Mouse (Mus musculus) heart, embryonic 16.5 days (tissue): ENCODE data around the gene Gm49510. TPM values are rescaled to one million over a fixed set of nuclear protein-coding genes. Genes with fewer than 3 reads are reported as not detected.

ENCODE experiments used
- ATAC-seq: fragments of 200-750 bp; cut with Nextera tagmentation; replicated peaks from 2 replicates; pipeline ENCODE4 v1.8.0; 2017; ENCODE audit warnings: moderate number of reproducible peaks; ENCODE audit not compliant: insufficient read depth, low FRiP score; ENCODE audit errors: extremely low read depth
- H3K27ac ChIP-seq: fragments of 300-500 bp; sonication (generic); 2 replicates; pipeline ENCODE4 v1.5.1; 2014; ENCODE audit warnings: mild to moderate bottlenecking, low read length, control low read depth, moderate library complexity
- H3K27me3 ChIP-seq: fragments of 300-500 bp; sonication (generic); 2 replicates; pipeline ENCODE4 v1.6.1; 2014; ENCODE audit warnings: low read length, mixed read lengths; ENCODE audit not compliant: control insufficient read depth, insufficient read depth
- H3K36me3 ChIP-seq: fragments of 300-500 bp; sonication (generic); 2 replicates; pipeline ENCODE4 v1.6.1; 2014; ENCODE audit not compliant: control insufficient read depth, insufficient read depth
- H3K4me1 ChIP-seq: fragments of 300-500 bp; sonication (generic); 2 replicates; pipeline ENCODE4 v1.6.1; 2014; ENCODE audit warnings: low read length, mixed read lengths; ENCODE audit not compliant: control insufficient read depth, insufficient read depth
- H3K4me2 ChIP-seq: fragments of 300-500 bp; sonication (generic); 2 replicates; pipeline ENCODE4 v1.6.1; 2014; ENCODE audit warnings: low read depth, mild to moderate bottlenecking, control low read depth, low read length
- H3K4me3 ChIP-seq: fragments of 300-500 bp; sonication (generic); 2 replicates; pipeline ENCODE4 v1.5.1; 2014; ENCODE audit warnings: mild to moderate bottlenecking, control low read depth, low read length
- H3K9ac ChIP-seq: fragments of 300-500 bp; sonication (generic); 2 replicates; pipeline ENCODE4 v1.6.1; 2014; ENCODE audit warnings: low read length, control low read depth
- H3K9me3 ChIP-seq: fragments of 300-500 bp; sonication (generic); replicated peaks from 2 replicates; pipeline ENCODE4 v1.6.1; 2016; ENCODE audit warnings: low read length; ENCODE audit not compliant: control insufficient read depth
- WGBS: fragments of 180-500 bp; shearing (Covaris S2); extraction: QIAGEN DNeasy Blood & Tissue Kit; methylation state at CpG from one replicate; pipeline ENCODE4 v1.1.7; 2014; 5-methylcytosine and 5-hydroxymethylcytosine counted together
- polyA plus RNA-seq: library from polyadenylated mRNA; unstranded; fragments of >200 nt; fragmentation: Nextera tagmentation; extraction: Ambion mirVana; gene quantifications from 2 replicates; pipeline ENCODE4 v1.2.1, GENCODE M21; 2015

Gene Gm49510
- polyA plus RNA-seq, 1 experiment from 2014 or later, result 0.20 TPM

DNA sequence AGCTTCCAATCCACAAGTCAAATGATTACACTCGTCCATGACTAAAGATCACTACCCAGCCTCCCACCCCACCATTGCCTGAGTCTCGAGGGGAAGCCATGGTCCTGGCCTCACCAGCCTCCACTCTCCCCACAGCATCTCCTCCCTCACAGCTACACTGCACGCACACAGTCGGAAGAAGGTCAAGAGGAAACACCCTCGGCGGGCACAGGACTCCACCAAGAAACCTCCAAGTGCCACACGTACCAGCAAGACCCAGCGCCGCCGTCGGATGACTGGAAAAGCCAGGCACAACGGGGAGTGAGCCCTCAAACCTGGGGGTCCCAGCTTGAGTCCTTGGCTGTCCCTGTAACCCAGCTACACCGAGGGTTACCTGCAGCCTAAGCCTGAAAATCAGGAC, 40.9 kb downstream of the Gm49510 start:
- Histone ChIP-seq H3K4me1 (peaks cover 12% of the 10 kb centered on the region), H3K9ac (no peak overlapping the region), H3K4me3 (no peak overlapping the region), H3K27ac (no peak overlapping the region), H3K4me2 (no peak overlapping the region), H3K9me3 (no peaks in the 10 kb centered on the region), H3K27me3 (no peaks in the 10 kb centered on the region), H3K36me3 (peaks cover 25% of the 10 kb centered on the region)
- ATAC-seq, result no peak
- WGBS, result 89% methylated on average over 13 of the region's 13 CpGs

DNA sequence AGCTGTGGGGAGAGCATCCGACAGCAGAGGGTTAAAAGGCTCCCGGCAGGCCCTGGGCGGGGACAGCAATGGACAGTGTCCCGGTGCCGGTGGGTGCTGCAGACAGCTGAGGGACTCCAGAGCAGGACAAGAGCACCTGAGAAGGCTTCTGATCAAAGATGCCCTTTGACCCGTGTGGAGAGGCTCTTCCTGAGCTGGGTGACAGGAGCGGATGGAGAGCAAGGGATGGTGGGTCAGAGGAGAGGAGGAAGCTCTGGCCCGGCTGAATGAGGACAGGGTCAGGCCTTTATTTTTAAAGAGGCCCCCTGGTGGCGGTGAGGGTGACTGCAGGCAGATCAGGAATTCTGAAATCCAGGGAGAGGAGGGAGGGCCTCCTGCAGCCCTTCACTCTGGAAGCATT, 43.2 kb downstream of the Gm49510 start:
- Histone ChIP-seq H3K4me2 (peak overlapping the region; percentile 72), H3K27ac (no peak overlapping the region), H3K9ac (peak overlapping the region; percentile 77), H3K9me3 (no peaks in the 10 kb centered on the region), H3K36me3 (peaks cover 21% of the 10 kb centered on the region), H3K4me1 (peaks cover 5% of the 10 kb centered on the region), H3K4me3 (peak overlapping the region; percentile 52), H3K27me3 (peaks cover 6% of the 10 kb centered on the region)
- WGBS, result 5% methylated on average over 9 of the region's 9 CpGs
- peak; percentile 62 for ATAC-seq

DNA sequence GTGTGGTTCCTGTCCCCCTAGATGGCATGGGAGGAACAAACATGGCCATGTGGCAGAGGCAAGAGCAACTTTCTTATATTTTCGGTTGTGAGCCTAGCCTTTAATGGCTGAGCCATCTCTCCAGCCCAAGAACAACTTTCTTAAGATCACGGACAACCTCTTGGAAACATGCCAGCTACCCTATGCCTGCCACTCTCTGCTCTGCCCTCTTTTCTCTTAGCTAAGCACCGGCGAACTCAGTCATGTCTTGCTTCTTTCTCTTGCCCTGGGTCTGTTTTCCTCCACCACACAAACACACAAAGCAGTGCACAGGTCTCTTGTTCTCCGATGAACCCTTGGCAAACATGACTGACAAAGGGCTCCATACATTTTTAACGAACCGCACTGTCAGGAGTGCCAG, 46.8 kb downstream of the Gm49510 start:
- Histone ChIP-seq H3K36me3 (peaks cover 4% of the 10 kb centered on the region; the same call in 1 of the 2 replicates), H3K27me3 (peaks cover 6% of the 10 kb centered on the region), H3K4me2 (no peak overlapping the region), H3K9me3 (no peaks in the 10 kb centered on the region), H3K27ac (no peak overlapping the region), H3K4me3 (no peak overlapping the region), H3K4me1 (peaks cover 9% of the 10 kb centered on the region), H3K9ac (no peak overlapping the region)
- 73% methylated on average over 7 of the region's 7 CpGs for WGBS
- no peak for ATAC-seq

DNA sequence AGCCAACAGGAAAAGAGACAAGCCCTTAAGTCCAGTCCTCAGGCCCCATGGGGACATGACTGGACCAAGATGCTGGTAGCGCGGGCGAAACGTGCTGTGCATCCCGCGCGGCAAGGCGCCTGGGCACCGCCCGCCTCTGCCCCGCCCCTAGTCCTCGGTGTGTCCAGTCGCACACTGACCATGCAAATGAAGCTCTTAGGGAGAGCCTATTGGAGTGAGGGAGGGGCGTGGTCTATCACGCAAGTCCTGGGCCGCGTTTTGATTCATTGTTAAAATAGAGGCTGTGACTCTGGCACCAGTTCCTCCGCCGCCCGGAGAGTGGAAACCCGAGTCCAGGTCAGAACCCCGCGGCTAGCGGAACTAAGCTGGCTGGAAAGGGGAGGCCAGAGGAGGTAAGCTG, 48.2 kb downstream of the Gm49510 start, which contains the start of gene Triobp:
Gene Triobp, plus strand, starts transcription at position 68 of the 400 bp plus-strand sequence.
- H3K27ac ChIP-seq, result peak within 1 kb of the TSS; percentile 31; the same call in 1 of the 2 replicates
- H3K4me1 ChIP-seq, result peaks cover 6% of the 10 kb centered on the region
- H3K27me3 ChIP-seq, result peaks cover 6% of the 10 kb centered on the region
- no peaks in the 10 kb centered on the region for H3K9me3 ChIP-seq
- no peaks in the 10 kb centered on the region for H3K36me3 ChIP-seq
- H3K4me2 ChIP-seq, result peak within 1 kb of the TSS; percentile 85
- peak within 1 kb of the TSS; percentile 73 for H3K9ac ChIP-seq
- peak; percentile 97 for ATAC-seq
- H3K4me3 ChIP-seq, result peak within 1 kb of the TSS; percentile 54
- WGBS, result under 1% methylated on average over 24 of the region's 24 CpGs

DNA sequence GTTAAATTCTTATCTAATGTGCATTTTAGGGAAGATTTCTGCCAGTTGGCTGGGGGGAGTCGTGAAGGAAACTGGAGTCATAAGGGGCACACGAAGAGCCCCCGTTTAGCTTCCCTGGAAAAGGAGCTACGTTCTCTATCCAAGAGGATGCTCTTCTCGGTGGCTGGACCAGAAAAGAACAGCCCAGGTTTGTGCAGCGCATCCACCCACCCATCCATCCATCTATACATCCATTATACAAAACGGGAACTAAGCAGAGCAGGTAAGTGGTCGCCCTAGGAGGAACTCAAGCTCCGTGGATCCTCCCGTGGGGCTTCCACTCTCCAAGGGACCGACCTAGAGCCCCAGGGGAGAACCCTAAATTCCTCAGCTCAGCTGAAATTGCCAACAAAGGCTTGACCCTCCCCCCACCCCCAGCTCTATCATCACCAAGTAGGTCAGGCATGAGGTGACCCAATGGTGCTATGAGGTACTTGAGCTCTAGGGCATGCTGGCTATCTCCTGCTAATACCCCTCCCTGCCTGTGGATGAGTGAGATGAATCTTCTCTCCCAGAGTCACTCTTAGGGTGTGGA, 48.8 kb downstream of the Gm49510 start:
- Histone ChIP-seq H3K9ac (peak overlapping the region; percentile 73), H3K9me3 (no peaks in the 10 kb centered on the region), H3K4me3 (peak overlapping the region; percentile 54), H3K36me3 (no peaks in the 10 kb centered on the region), H3K4me2 (peak overlapping the region; percentile 85), H3K27me3 (peaks cover 6% of the 10 kb centered on the region), H3K27ac (peak overlapping the region; percentile 31; the same call in 1 of the 2 replicates), H3K4me1 (peaks cover 3% of the 10 kb centered on the region; the same call in 1 of the 2 replicates)
- no peak for ATAC-seq
- WGBS, result 5% methylated on average over 11 of the region's 11 CpGs

DNA sequence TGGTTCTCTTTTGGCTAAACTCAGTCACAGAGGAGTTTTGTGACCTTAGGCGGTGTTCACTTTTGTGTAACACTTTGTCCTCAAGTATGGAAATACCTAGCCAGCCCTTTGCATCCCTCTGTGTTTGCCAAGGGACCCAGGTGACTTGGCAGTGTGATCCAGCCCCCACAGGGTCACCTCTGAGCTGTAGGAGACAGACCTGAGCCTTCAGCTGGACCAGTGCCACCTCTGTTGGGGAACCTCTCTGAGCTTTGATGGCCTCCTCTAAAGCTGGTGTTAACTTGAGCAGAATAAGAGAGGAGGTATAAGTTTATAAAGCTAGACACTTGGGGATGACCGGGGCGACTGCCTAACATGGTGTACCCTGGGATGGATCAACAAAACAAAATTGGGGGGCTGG, 49.4 kb downstream of the Gm49510 start:
- Histone ChIP-seq H3K27me3 (peaks cover 6% of the 10 kb centered on the region), H3K9me3 (no peaks in the 10 kb centered on the region), H3K36me3 (no peaks in the 10 kb centered on the region), H3K4me1 (peaks cover 3% of the 10 kb centered on the region; the same call in 1 of the 2 replicates), H3K9ac (no peak overlapping the region), H3K27ac (no peak overlapping the region), H3K4me3 (no peak overlapping the region), H3K4me2 (no peak overlapping the region)
- no peak for ATAC-seq
- 94% methylated on average over 3 of the region's 3 CpGs for WGBS

DNA sequence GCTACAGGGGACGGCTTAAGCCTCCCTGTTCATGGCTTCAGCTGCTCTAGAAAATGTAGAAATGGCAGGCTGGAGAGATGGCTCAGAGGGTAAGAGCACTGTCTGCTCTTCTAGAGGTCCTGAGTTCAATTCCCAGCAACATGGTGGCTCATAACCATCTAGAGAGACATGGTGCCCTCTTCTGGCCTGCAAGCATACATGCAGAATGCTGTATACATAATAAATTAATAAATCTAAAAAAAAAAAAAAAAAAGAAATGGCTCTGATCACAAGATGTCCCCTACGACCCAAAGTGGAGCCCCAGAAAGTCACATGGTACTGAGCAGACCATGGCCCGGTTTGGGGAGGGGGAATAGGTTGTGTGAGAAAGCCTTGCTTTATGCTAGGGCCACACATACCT, 56.2 kb downstream of the Gm49510 start:
- no peak overlapping the region for H3K4me3 ChIP-seq
- no peaks in the 10 kb centered on the region for H3K27me3 ChIP-seq
- H3K4me1 ChIP-seq, result no peaks in the 10 kb centered on the region
- no peaks in the 10 kb centered on the region for H3K36me3 ChIP-seq
- no peak overlapping the region for H3K27ac ChIP-seq
- H3K9me3 ChIP-seq, result no peaks in the 10 kb centered on the region
- H3K9ac ChIP-seq, result no peak overlapping the region
- 64% methylated on average over 3 of the region's 3 CpGs for WGBS
- ATAC-seq, result no peak
- H3K4me2 ChIP-seq, result no peak overlapping the region

DNA sequence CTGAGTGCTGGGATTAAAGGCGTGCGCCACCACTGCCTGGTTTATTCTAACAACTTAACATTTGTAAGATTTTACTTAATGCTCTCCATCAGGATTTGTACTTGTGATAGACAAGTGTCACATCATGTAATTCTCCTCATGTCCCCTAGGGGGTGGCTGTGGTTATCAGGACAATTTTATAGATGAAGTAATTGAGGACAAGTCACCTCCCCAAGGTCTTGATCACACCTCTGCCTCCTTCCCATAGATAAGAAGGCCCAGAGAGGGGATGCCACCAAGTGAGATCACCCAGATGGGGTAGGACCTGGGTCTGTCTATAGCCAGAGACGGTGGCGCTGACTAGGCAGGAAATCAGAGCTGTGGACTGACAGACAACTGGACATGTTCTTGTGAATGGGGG, 56.9 kb downstream of the Gm49510 start:
- WGBS, result 69% methylated on average over 4 of the region's 4 CpGs
- H3K9ac ChIP-seq, result no peak overlapping the region
- no peak for ATAC-seq

DNA sequence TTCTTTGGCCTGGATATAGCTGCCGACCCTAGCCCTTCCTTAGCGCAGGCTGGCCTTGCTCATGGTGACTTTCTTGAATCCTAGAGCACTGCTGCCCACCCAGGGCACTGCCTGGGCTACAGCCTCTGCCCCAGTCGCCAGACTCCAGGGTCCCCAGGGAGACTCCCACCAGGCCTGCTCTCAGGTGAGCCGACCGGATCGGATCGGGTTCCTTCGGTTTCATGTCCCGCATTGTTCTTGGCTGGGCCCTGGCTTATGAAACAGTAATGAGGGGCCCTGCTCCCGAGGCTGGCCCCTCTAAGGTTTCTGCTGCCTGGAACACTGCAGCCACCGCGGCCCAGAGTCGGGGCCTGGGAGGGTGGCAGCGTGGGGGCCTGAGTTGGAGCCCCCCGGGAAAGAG, 57.6 kb downstream of the Gm49510 start:
- H3K4me1 ChIP-seq, result no peaks in the 10 kb centered on the region
- no peak overlapping the region for H3K27ac ChIP-seq
- no peak overlapping the region for H3K9ac ChIP-seq
- 42% methylated on average over 15 of the region's 15 CpGs for WGBS
- no peaks in the 10 kb centered on the region for H3K9me3 ChIP-seq
- no peak overlapping the region for H3K4me2 ChIP-seq
- ATAC-seq, result no peak
- H3K36me3 ChIP-seq, result no peaks in the 10 kb centered on the region
- no peaks in the 10 kb centered on the region for H3K27me3 ChIP-seq
- no peak overlapping the region for H3K4me3 ChIP-seq

More for the DNA sequence above, 56.9 kb downstream of the Gm49510 start:
- Histone ChIP-seq H3K4me2 (no peak overlapping the region), H3K4me3 (no peak overlapping the region), H3K4me1 (no peaks in the 10 kb centered on the region), H3K27ac (no peak overlapping the region), H3K36me3 (no peaks in the 10 kb centered on the region), H3K9me3 (no peaks in the 10 kb centered on the region), H3K27me3 (no peaks in the 10 kb centered on the region)
